Mouse (Mus musculus) ES-Bruce4 (cell line): ENCODE measurements around the gene Depdc5.
A peak's percentile ranks its signal among the peaks of the same experiment; 100 is the strongest.

Source experiments
- CTCF ChIP-seq: IDR thresholded peaks from one replicate; pipeline ENCODE4 v1.8.1; 2011; ENCODE audit warnings: low read depth, low read length
- EP300 ChIP-seq: IDR thresholded peaks from 2 replicates; pipeline ENCODE4 v1.6.1; 2011; ENCODE audit warnings: low read depth, low read length; ENCODE audit not compliant: insufficient read depth
- POLR2A ChIP-seq: IDR thresholded peaks from one replicate; pipeline ENCODE4 v1.8.1; 2011; ENCODE audit warnings: low read length; ENCODE audit not compliant: insufficient read depth

DNA sequence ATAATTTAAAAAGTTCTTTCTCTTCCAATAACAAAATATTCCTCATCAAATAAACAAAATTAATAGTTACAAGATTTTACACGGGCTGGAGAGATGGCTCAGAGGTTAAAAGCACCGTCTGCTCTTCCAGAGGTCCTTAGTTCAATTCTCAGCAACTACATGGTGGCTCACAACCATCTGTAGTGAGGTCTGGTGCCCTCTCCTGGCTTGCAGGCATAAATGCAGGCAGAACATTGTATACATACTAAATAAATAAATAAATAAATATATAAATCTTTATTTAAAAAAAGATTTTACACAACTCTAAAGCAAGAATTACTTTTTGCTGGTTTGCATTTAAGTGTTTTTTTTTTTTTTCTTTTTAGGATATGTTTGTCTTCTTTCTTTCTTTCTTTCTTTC, 23.5 kb upstream of the Depdc5 start:
- no peak for TF ChIP-seq POLR2A
- TF ChIP-seq CTCF, result peak; percentile 19
- no peak for TF ChIP-seq EP300
